In the genomic region with DNA sequence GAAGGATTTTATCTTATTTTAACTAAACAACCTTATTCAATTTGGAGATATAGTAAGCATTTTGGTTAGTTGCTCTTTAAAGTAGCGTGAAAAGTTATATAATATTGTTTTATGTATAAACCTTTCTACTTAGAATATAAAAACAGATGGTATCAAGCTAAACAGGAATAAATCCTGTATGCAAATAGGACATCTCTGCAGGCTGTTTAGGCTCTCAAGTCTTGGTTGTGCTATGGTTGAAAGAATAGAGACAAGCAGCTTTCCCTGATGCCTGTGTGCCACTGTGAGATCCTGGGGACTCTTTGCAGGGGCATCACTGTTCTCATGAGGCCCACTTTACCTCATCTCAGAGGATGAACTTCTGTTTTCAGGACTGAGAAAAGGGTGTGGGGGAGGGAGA, we compare ENCODE assay signal across 19 mouse cellular contexts.
"Had no signal": no experiment of that assay in that cellular context is flagged by ENCODE, and none has a peak within 500 bp of the region (broad histone marks: within the 10 kb centered on the region; RNA-seq: fewer than 3 reads in every experiment).

No protein-coding gene starts in this region.

- H3K9me3 ChIP-seq: kidney, embryonic 15.5 days; liver, embryonic 13.5 days; midbrain, embryonic 12.5 days; neural tube, embryonic 12.5 days; neural tube, embryonic 15.5 days had no signal

- H3K4me2 ChIP-seq: kidney, embryonic 15.5 days; liver, embryonic 13.5 days; midbrain, embryonic 12.5 days; neural tube, embryonic 12.5 days; neural tube, embryonic 15.5 days had no signal

- H3K36me3 ChIP-seq: kidney, embryonic 15.5 days; liver, embryonic 13.5 days; midbrain, embryonic 12.5 days; neural tube, embryonic 12.5 days; neural tube, embryonic 15.5 days had no signal

- DNase-seq: kidney, adult 11 months; kidney, adult 8-10 months; kidney, postnatal 10 days; kidney, postnatal 36 days; liver, embryonic 13.5 days; lung, adult 2 months; lung, postnatal 14 days; lung, postnatal 4 days; right cerebral cortex, adult 18-20 months; right cerebral cortex, postnatal 14 days; right cerebral cortex, postnatal 4 days; thymus, adult 2 months; thymus, postnatal 14 days; thymus, postnatal 4 days had no signal

- H3K27me3 ChIP-seq: kidney, embryonic 15.5 days; liver, embryonic 13.5 days; midbrain, embryonic 12.5 days; neural tube, embryonic 12.5 days; neural tube, embryonic 15.5 days had no signal

- H3K27ac ChIP-seq: kidney, embryonic 15.5 days; liver, embryonic 13.5 days; midbrain, embryonic 12.5 days; neural tube, embryonic 12.5 days; neural tube, embryonic 15.5 days; stomach, postnatal 0 days had no signal

- H3K4me1 ChIP-seq: kidney, embryonic 15.5 days; liver, embryonic 13.5 days; neural tube, embryonic 12.5 days; neural tube, embryonic 15.5 days had no signal

- H3K4me3 ChIP-seq: kidney, embryonic 15.5 days; liver, embryonic 13.5 days; midbrain, embryonic 12.5 days; neural tube, embryonic 12.5 days; neural tube, embryonic 15.5 days had no signal

- H3K9ac ChIP-seq: kidney, embryonic 15.5 days; liver, embryonic 13.5 days; midbrain, embryonic 12.5 days; neural tube, embryonic 12.5 days; neural tube, embryonic 15.5 days had no signal
